Mouse (Mus musculus) spleen, adult 2 months (tissue): ENCODE data around the gene Tmtc1.

ENCODE experiments used
- CTCF ChIP-seq: fragments of 200-500 bp; IDR thresholded peaks from 2 replicates; pipeline ENCODE4 v1.5.1; 2011; ENCODE audit warnings: mild to moderate bottlenecking, inconsistent platforms; ENCODE audit not compliant: insufficient read depth, insufficient read length, insufficient replicate concordance; ENCODE audit errors: extremely low read depth
- POLR2A ChIP-seq: fragments of 200-500 bp; IDR thresholded peaks from 2 replicates; pipeline ENCODE4 v1.6.1; 2011; ENCODE audit warnings: low read depth, low read length, inconsistent platforms

GRCm38 (mm10) chr6:148375015-148375414 is 69.2 kb downstream of the Tmtc1 start:
- TF ChIP-seq CTCF (no peak), POLR2A (no peak)
